Mouse (Mus musculus): ENCODE measurements around the gene Mblac2. TPM values are rescaled to one million over a fixed set of nuclear protein-coding genes. Genes with fewer than 3 reads are reported as not detected.
A peak's percentile ranks its signal among the peaks of the same experiment; 100 is the strongest.

The Mblac2 gene
- total and polyA plus RNA-seq, 3 experiments: 0.58 to 1.2 TPM; not detected in 1

GRCm38 (mm10) chr13:81709805-81710204, 1.3 kb upstream of the Mblac2 start:
- H3K9ac ChIP-seq (ENCODE audit: control insufficient read depth, low read depth, low read length, poor library complexity, severe bottlenecking): peak overlapping the region; percentile 82
- H3K4me3 ChIP-seq (ENCODE audit: control insufficient read depth in 1 of 2, insufficient read depth in 1 of 2, low read depth in 2 of 2, low read length in 2 of 2): peak overlapping the region; percentile 72 to 90
- TF ChIP-seq EP300 (IDR thresholded peaks at IDR 0.05; ENCODE audit: low read depth in 1 of 2, low read length in 2 of 2) (peak in 1 of 2 experiments; percentile 3; a peak in 1 of 4 replicates), GATA1 (IDR thresholded peaks at IDR 0.05; ENCODE audit: low read depth, low read length) (no peak), RCOR1 (IDR thresholded peaks at IDR 0.05; ENCODE audit: low read depth, low read length) (no peak), MAZ (IDR thresholded peaks at IDR 0.05; ENCODE audit: low read depth, low read length) (no peak), CHD2 (IDR thresholded peaks at IDR 0.05; ENCODE audit: low read length) (no peak), MAFK (IDR thresholded peaks at IDR 0.05; ENCODE audit: borderline replicate concordance, low read depth, low read length) (no peak), RAD21 (IDR thresholded peaks at IDR 0.05; ENCODE audit: low read depth, low read length) (no peak), SIN3A (IDR thresholded peaks at IDR 0.05; ENCODE audit: low read length) (no peak), CHD1 (IDR thresholded peaks at IDR 0.05; ENCODE audit: low read depth, low read length) (peak; percentile 77; the same call in 1 of the 2 replicates), ZMIZ1 (IDR thresholded peaks at IDR 0.05; ENCODE audit: low read depth, low read length) (no peak), KAT2A (conservative IDR thresholded peaks at IDR 0.05; ENCODE audit: low read depth, low read length) (no peak), ETS1 (IDR thresholded peaks at IDR 0.05; ENCODE audit: low read depth, low read length) (no peak)
- peak overlapping the region; percentile 84 for H3K27ac ChIP-seq (ENCODE audit: control insufficient read depth, low read depth, low read length)
- peaks cover 31% of the 10 kb centered on the region for H3K79me2 ChIP-seq (ENCODE audit: control insufficient read depth, insufficient read depth, low read length, poor library complexity)
- DNase-seq (ENCODE audit: low read depth, low spot score): no peak
- no peaks in the 10 kb centered on the region for H3K9me3 ChIP-seq (replicated peaks; ENCODE audit: insufficient read depth, low read length)
- peaks cover 8 to 29% of the 10 kb centered on the region in 2 experiments; a peak in 3 of 4 replicates for H3K4me1 ChIP-seq (ENCODE audit: control insufficient read depth in 1 of 2, insufficient read depth in 2 of 2, low read length in 2 of 2)
- H3K36me3 ChIP-seq (ENCODE audit: control insufficient read depth in 1 of 2, insufficient read depth in 2 of 2, low read length in 2 of 2): peaks cover 0 to 45% of the 10 kb centered on the region in 2 experiments; a peak in 3 of 4 replicates
- no peaks in the 10 kb centered on the region for H3K27me3 ChIP-seq (ENCODE audit: control insufficient read depth in 1 of 2, insufficient read depth in 2 of 2, low read length in 2 of 2)

GRCm38 (mm10) chr13:81710266-81710665, 875 bp upstream of the Mblac2 start:
- Histone ChIP-seq H3K79me2 (ENCODE audit: control insufficient read depth, insufficient read depth, low read length, poor library complexity) (peaks cover 30% of the 10 kb centered on the region), H3K4me1 (ENCODE audit: control insufficient read depth in 1 of 2, insufficient read depth in 2 of 2, low read length in 2 of 2) (peaks cover 8 to 29% of the 10 kb centered on the region in 2 experiments; a peak in 3 of 4 replicates), H3K27me3 (ENCODE audit: control insufficient read depth in 1 of 2, insufficient read depth in 2 of 2, low read length in 2 of 2) (no peaks in the 10 kb centered on the region), H3K36me3 (ENCODE audit: control insufficient read depth in 1 of 2, insufficient read depth in 2 of 2, low read length in 2 of 2) (peaks cover 0 to 44% of the 10 kb centered on the region in 2 experiments; a peak in 3 of 4 replicates), H3K4me3 (ENCODE audit: control insufficient read depth in 1 of 2, insufficient read depth in 1 of 2, low read depth in 2 of 2, low read length in 2 of 2) (peak overlapping the region; percentile 72 to 90), H3K9ac (ENCODE audit: control insufficient read depth, low read depth, low read length, poor library complexity, severe bottlenecking) (peak overlapping the region; percentile 82), H3K9me3 (replicated peaks; ENCODE audit: insufficient read depth, low read length) (no peaks in the 10 kb centered on the region), H3K27ac (ENCODE audit: control insufficient read depth, low read depth, low read length) (peak overlapping the region; percentile 84)
- DNase-seq (ENCODE audit: low read depth, low spot score): peak; percentile 83
- TF ChIP-seq POLR2A (IDR thresholded peaks at IDR 0.05; ENCODE audit: control insufficient read depth in 1 of 2, insufficient read depth in 1 of 2, low read depth in 1 of 2, low read length in 2 of 2, poor library complexity in 1 of 2) (no peak), E2F4 (IDR thresholded peaks at IDR 0.05; ENCODE audit: borderline replicate concordance, low read depth, low read length) (no peak), MYB (IDR thresholded peaks at IDR 0.05; ENCODE audit: low read depth, low read length) (no peak), ZC3H11A (IDR thresholded peaks at IDR 0.05; ENCODE audit: low read depth, low read length) (no peak), SIN3A (IDR thresholded peaks at IDR 0.05; ENCODE audit: low read length) (peak; percentile 73), CHD2 (IDR thresholded peaks at IDR 0.05; ENCODE audit: low read length) (no peak), UBTF (IDR thresholded peaks at IDR 0.05; ENCODE audit: borderline replicate concordance, insufficient read depth, low read depth, low read length) (no peak), POLR2AphosphoS5 (IDR thresholded peaks at IDR 0.05; ENCODE audit: borderline replicate concordance, low read depth, low read length) (no peak), HCFC1 (IDR thresholded peaks at IDR 0.05; ENCODE audit: low read depth, low read length) (no peak), CHD1 (IDR thresholded peaks at IDR 0.05; ENCODE audit: low read depth, low read length) (no peak), MXI1 (IDR thresholded peaks at IDR 0.05; ENCODE audit: low read depth, low read length) (no peak), RCOR1 (IDR thresholded peaks at IDR 0.05; ENCODE audit: low read depth, low read length) (0 out of 2 replicates have a peak, but pooled peaks have one; percentile 10), JUND (IDR thresholded peaks at IDR 0.05; ENCODE audit: low read depth, low read length) (no peak), ETS1 (IDR thresholded peaks at IDR 0.05; ENCODE audit: low read depth, low read length) (peak; percentile 74), GATA1 (IDR thresholded peaks at IDR 0.05; ENCODE audit: low read depth, low read length) (peak; percentile 83), POLR2AphosphoS2 (IDR thresholded peaks at IDR 0.05; ENCODE audit: low read length) (no peak), MEF2A (IDR thresholded peaks at IDR 0.05; ENCODE audit: extremely low read depth, insufficient replicate concordance, low read depth, low read length, poor library complexity, severe bottlenecking) (no peak), ZNF384 (IDR thresholded peaks at IDR 0.05; ENCODE audit: low read depth, low read length) (peak; percentile 71), TBP (IDR thresholded peaks at IDR 0.05; ENCODE audit: low read depth, low read length) (0 out of 2 replicates have a peak, but pooled peaks have one; percentile 27), ZMIZ1 (IDR thresholded peaks at IDR 0.05; ENCODE audit: low read depth, low read length) (no peak), EP300 (IDR thresholded peaks at IDR 0.05; ENCODE audit: low read depth in 1 of 2, low read length in 2 of 2) (peak in 1 of 2 experiments; percentile 55; a peak in 2 of 4 replicates), NELFE (IDR thresholded peaks at IDR 0.05; ENCODE audit: low read depth, low read length) (no peak), CTCF (IDR thresholded peaks at IDR 0.05 in 2 of 3, conservative IDR thresholded peaks at IDR 0.05 in 1 of 3; ENCODE audit: control insufficient read depth in 1 of 3, insufficient read depth in 1 of 3, low read depth in 2 of 3, low read length in 3 of 3, poor library complexity in 1 of 3, severe bottlenecking in 1 of 3) (no peak), TCF12 (IDR thresholded peaks at IDR 0.05; ENCODE audit: low read depth, low read length) (peak; percentile 49; the same call in 1 of the 2 replicates), GABPA (IDR thresholded peaks at IDR 0.05; ENCODE audit: low read depth, low read length) (no peak), SMC3 (IDR thresholded peaks at IDR 0.05; ENCODE audit: low read depth, low read length) (no peak)
